Mouse (Mus musculus) naive thymus-derived CD4-positive, alpha-beta T cell, adult 5 months (primary cell): ENCODE measurements around the gene Slc17a9. TPM values are rescaled to one million over a fixed set of nuclear protein-coding genes. Genes with fewer than 3 reads are reported as not detected.

Experiments
- polyA plus RNA-seq: library from polyadenylated mRNA; unstranded; fragments of 100-300 nt; shearing (Covaris generic); gene quantifications from one replicate; pipeline ENCODE4 v1.2.1, GENCODE M21; 2017

The Slc17a9 gene
- 57.4 TPM for polyA plus RNA-seq

DNA sequence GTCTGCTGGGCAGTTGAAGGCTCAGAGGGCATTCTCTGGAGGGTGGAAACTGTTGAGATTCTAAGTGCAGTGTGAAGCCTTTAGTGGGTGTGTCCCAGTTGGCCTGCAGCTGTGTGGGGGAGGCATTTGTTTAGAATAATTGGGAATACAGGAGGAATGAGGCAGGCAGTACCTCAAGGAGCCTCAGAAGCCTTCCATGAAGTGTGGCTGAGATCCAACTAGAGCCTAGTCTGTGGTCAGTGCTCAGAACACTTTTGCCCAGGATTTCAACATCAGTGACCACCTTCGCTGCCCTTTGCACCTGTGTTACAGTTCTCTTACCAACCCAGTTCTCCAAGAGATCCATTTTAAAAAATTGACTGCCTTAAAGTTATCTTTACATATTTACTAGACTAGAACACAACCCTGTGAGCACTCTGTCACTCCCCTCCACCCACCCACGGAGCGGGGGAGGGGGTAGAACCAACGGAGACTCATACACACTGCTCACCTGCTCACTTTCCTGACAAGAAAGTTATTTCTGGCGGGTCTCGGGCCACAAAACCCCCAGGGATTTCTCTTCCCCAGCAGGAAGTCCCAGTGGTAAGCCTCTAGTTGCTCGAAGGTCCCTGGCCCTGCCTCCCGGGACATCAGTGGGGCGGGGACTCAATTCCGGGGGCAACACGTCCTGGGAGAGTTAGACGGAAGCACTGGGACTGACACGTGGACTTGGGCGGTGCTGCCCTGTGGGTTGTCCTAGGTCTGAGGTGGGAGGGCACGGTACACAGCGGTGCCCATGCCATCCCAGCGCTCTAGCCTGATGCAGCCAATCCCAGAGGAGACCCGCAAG lies at the start of gene Slc17a9:
Slc17a9 (plus strand) TSS at position 679 of the 829 bp plus-strand sequence.

GRCm38 (mm10) chr2:180709923-180710272 lies 15.2 kb upstream of the Slc17a9 start, which contains the start of the genes Dido1 and Gid8:
Gene Dido1 (minus strand): TSS chr2:180709999.
Gene Gid8 (plus strand): TSS chr2:180710117.

DNA sequence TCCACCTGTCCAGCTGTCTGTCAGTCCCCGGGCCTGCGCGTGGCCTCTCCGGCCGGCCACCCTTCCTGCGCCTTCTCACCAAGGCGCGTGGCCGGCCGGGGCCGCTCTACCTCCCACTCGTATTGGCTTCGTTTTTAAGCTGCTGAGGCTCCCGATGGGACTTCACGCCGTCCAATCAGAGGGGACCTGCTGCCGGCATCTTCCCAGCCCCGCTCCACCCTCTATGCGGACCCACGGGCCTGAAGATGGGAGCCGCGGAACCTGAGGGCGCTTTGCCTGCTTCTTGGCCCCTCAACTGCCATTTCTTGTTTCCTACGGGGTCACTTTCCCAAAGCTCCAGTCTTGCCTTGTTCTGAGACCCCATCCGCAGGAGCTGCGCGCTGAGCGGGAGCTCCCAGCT lies 51.7 kb downstream of the Slc17a9 start, which contains the start of gene Bhlhe23:
Bhlhe23 (minus strand) TSS at position 108 of the 400 bp plus-strand sequence.

Other genes starting within 250 kb of the Slc17a9 start
- not detected for gene Ntsr1, start 225.3 kb upstream of the Slc17a9 start, polyA plus RNA-seq
- 66.6 TPM for gene Mrgbp, start 144.0 kb upstream of the Slc17a9 start, polyA plus RNA-seq
- gene Ogfr, start 136.0 kb upstream of the Slc17a9 start, polyA plus RNA-seq = 68.7 TPM
- gene Col9a3, start 127.5 kb upstream of the Slc17a9 start, polyA plus RNA-seq = 0.97 TPM
- 0.49 TPM for gene Tcfl5, start 82.6 kb upstream of the Slc17a9 start, polyA plus RNA-seq
- 41.2 TPM for gene Dido1, start 15.3 kb upstream of the Slc17a9 start, polyA plus RNA-seq
- 24.9 TPM for gene Gid8, start 15.1 kb upstream of the Slc17a9 start, polyA plus RNA-seq
- not detected for gene Bhlhe23, start 51.6 kb downstream of the Slc17a9 start, polyA plus RNA-seq
- gene Ythdf1, start 195.7 kb downstream of the Slc17a9 start, polyA plus RNA-seq = 117 TPM
- not detected for gene Birc7, start 203.8 kb downstream of the Slc17a9 start, polyA plus RNA-seq
- gene Nkain4, start 229.4 kb downstream of the Slc17a9 start, polyA plus RNA-seq = not detected
- gene Arfgap1, start 242.0 kb downstream of the Slc17a9 start, polyA plus RNA-seq = 68.9 TPM